ENCODE assay signal across 8 mouse cellular contexts in the genomic region with DNA sequence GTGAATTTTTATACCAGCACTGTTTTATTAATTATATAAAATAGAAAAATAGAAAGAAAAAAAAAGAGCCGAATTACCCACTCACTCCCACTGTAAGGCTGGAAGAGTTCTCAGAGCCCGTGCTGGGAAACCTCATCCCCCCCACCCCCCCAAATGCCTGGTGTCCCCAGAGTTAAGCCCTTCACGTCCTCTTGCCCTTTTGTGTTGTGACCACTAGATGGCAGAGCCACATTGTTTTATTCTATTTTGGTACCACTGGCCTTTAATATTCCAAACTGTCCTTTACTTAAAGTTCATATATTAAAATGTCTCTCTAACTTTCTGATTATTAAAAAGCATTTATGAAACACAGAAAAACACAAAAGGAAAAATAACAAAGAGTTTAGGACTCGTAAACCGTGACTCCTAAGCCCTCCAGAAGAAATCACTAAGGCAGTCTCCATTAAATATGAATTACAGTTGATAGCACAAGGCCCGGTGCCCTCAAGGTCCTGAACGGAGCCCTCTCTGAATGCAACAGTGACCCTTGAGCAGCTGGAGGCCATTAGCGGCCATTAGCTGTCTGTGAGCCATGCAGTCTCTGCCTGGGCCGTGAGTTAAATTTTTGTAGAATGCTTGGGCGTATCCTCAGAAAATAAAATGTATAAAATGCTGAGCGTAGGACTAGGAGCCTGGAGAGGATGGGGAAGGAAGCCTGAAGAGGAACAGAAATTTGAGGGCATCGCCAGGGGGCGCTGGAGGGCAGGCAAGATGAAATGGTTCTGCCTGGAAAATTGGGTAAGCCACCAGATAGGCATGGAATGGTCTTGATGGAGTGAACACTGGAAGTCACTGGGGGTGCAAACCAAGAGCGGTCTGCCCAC. TPM values are rescaled to one million over a fixed set of nuclear protein-coding genes. Genes with fewer than 3 reads are reported as not detected.
DNase-seq lines count a peak whose midpoint lies in the region; ATAC-seq lines count a peak whose summit lies in the region.

No protein-coding gene starts in this region.

- H3K27me3 ChIP-seq in embryonic facial prominence, embryonic 12.5 days = no peaks in the 10 kb centered on the region
- H3K27me3 ChIP-seq in kidney, embryonic 15.5 days = no peaks in the 10 kb centered on the region
- no peaks in the 10 kb centered on the region for H3K27me3 ChIP-seq in limb, embryonic 15.5 days
- no peaks in the 10 kb centered on the region for H3K27me3 ChIP-seq in splenic B cell, adult 2 months (ENCODE audit: control insufficient read depth, insufficient read depth, low read length, poor library complexity, severe bottlenecking)

- 21% methylated on average over 14 of the region's 14 CpGs for WGBS in embryonic facial prominence, embryonic 12.5 days
- 18% methylated on average over 14 of the region's 14 CpGs for WGBS in kidney, embryonic 15.5 days
- 25% methylated on average over 14 of the region's 14 CpGs for WGBS in limb, embryonic 15.5 days

- H3K36me3 ChIP-seq in embryonic facial prominence, embryonic 12.5 days = no peaks in the 10 kb centered on the region
- peaks cover 2% of the 10 kb centered on the region; the same call in 1 of the 2 replicates for H3K36me3 ChIP-seq in kidney, embryonic 15.5 days
- H3K36me3 ChIP-seq in limb, embryonic 15.5 days = no peaks in the 10 kb centered on the region
- H3K36me3 ChIP-seq in splenic B cell, adult 2 months (ENCODE audit: control insufficient read depth, insufficient read depth, low read length, poor library complexity, severe bottlenecking) = peaks cover 4% of the 10 kb centered on the region; the same call in 1 of the 2 replicates

- H3K4me3 ChIP-seq in embryonic facial prominence, embryonic 12.5 days = no peak overlapping the region
- no peak overlapping the region for H3K4me3 ChIP-seq in kidney, embryonic 15.5 days (replicated peaks)
- no peak overlapping the region for H3K4me3 ChIP-seq in limb, embryonic 15.5 days

- H3K9ac ChIP-seq in embryonic facial prominence, embryonic 12.5 days = no peak overlapping the region
- H3K9ac ChIP-seq in kidney, embryonic 15.5 days = no peak overlapping the region
- H3K9ac ChIP-seq in limb, embryonic 15.5 days = no peak overlapping the region

- no peaks in the 10 kb centered on the region for H3K9me3 ChIP-seq in embryonic facial prominence, embryonic 12.5 days
- H3K9me3 ChIP-seq in kidney, embryonic 15.5 days (replicated peaks) = no peaks in the 10 kb centered on the region
- no peaks in the 10 kb centered on the region for H3K9me3 ChIP-seq in limb, embryonic 15.5 days

- peak; percentile 60 for DNase-seq in 416B (ENCODE audit: low read depth)
- peak; percentile 91 for DNase-seq in adrenal gland, postnatal 25 days
- peak; percentile 84 for DNase-seq in heart, adult 8-10 months (ENCODE audit: low spot score)
- peak; percentile 60 for DNase-seq in naive thymus-derived CD4-positive, alpha-beta T cell, adult 2 months (ENCODE audit: low read depth)
- DNase-seq in splenic B cell, adult 2 months (ENCODE audit: low read depth, low spot score) = peak; percentile 63

- 0 out of 2 replicates have a peak overlapping the region, but pooled peaks have one; percentile 57 for H3K27ac ChIP-seq in embryonic facial prominence, embryonic 12.5 days
- H3K27ac ChIP-seq in kidney, embryonic 15.5 days = peak overlapping the region; percentile 61
- H3K27ac ChIP-seq in limb, embryonic 15.5 days = peak overlapping the region; percentile 65

- 0 out of 2 replicates have a peak, but pooled peaks have one; percentile 30 for ATAC-seq in embryonic facial prominence, embryonic 12.5 days (ENCODE audit: insufficient number of reproducible peaks, insufficient read depth, low FRiP score, low TSS enrichment)
- peak; percentile 64 for ATAC-seq in kidney, embryonic 15.5 days (replicated peaks; ENCODE audit: low FRiP score)
- ATAC-seq in limb, embryonic 15.5 days (ENCODE audit: insufficient number of reproducible peaks, low FRiP score, low TSS enrichment, low read depth) = no peak

- H3K4me2 ChIP-seq in embryonic facial prominence, embryonic 12.5 days (replicated peaks) = no peak overlapping the region
- H3K4me2 ChIP-seq in kidney, embryonic 15.5 days = peak overlapping the region; percentile 20; the same call in 1 of the 2 replicates
- no peak overlapping the region for H3K4me2 ChIP-seq in limb, embryonic 15.5 days

- peaks cover 10% of the 10 kb centered on the region for H3K4me1 ChIP-seq in embryonic facial prominence, embryonic 12.5 days
- peaks cover 21% of the 10 kb centered on the region for H3K4me1 ChIP-seq in kidney, embryonic 15.5 days
- peaks cover 10% of the 10 kb centered on the region for H3K4me1 ChIP-seq in limb, embryonic 15.5 days

RNA-seq across cellular contexts. Expression of a gene that starts 25.8 kb away (rescaled TPM):
- total RNA-seq in adrenal gland, postnatal 25 days (2021) = 13.7 and 14.8 TPM in 2 replicates
- 30.7 and 32.1 TPM in 2 replicates for polyA plus RNA-seq in embryonic facial prominence, embryonic 12.5 days (2016; fragmentation: Nextera tagmentation; extraction: Ambion mirVana)
- total RNA-seq in heart, adult 8-10 months (2022) = 10 to 100 TPM; 11.0 to 13.7 (median 12.3) TPM
- 26.1 and 27.0 TPM in 2 replicates for polyA plus RNA-seq in kidney, embryonic 15.5 days (2015; fragmentation: Nextera tagmentation; extraction: Ambion mirVana)
- polyA plus RNA-seq in limb, embryonic 15.5 days (2015; fragmentation: Nextera tagmentation; extraction: Ambion mirVana) = 22.5 and 24.3 TPM in 2 replicates

RNA-seq across cellular contexts. Expression of a gene that starts 32.9 kb away (rescaled TPM):
- total RNA-seq in adrenal gland, postnatal 25 days (2021) = 0.09 TPM in 1 of 2 replicates, not detected in the other
- 0.19 and 0.34 TPM in 2 replicates for polyA plus RNA-seq in embryonic facial prominence, embryonic 12.5 days (2016; fragmentation: Nextera tagmentation; extraction: Ambion mirVana)
- total RNA-seq in heart, adult 8-10 months (2022) = 100 to 1,000 TPM; 392 to 561 (median 511) TPM
- polyA plus RNA-seq in kidney, embryonic 15.5 days (2015; fragmentation: Nextera tagmentation; extraction: Ambion mirVana) = 0.36 and 0.55 TPM in 2 replicates
- 2.7 and 8.6 TPM in 2 replicates for polyA plus RNA-seq in limb, embryonic 15.5 days (2015; fragmentation: Nextera tagmentation; extraction: Ambion mirVana)

RNA-seq across cellular contexts. Expression of a gene that starts 38.7 kb away (rescaled TPM):
- 0.12 TPM in 1 of 2 replicates, not detected in the other for total RNA-seq in adrenal gland, postnatal 25 days (2021)
- 0.28 and 0.62 TPM in 2 replicates for polyA plus RNA-seq in embryonic facial prominence, embryonic 12.5 days (2016; fragmentation: Nextera tagmentation; extraction: Ambion mirVana)
- total RNA-seq in heart, adult 8-10 months (2022) = under 1 TPM in 3 of 4 experiments, not detected in 1; 0.14 to 0.41 (median 0.33) TPM
- polyA plus RNA-seq in kidney, embryonic 15.5 days (2015; fragmentation: Nextera tagmentation; extraction: Ambion mirVana) = 0.74 and 1.0 TPM in 2 replicates
- 0.20 TPM in 1 of 2 replicates, not detected in the other for polyA plus RNA-seq in limb, embryonic 15.5 days (2015; fragmentation: Nextera tagmentation; extraction: Ambion mirVana)
